In the genomic region with DNA sequence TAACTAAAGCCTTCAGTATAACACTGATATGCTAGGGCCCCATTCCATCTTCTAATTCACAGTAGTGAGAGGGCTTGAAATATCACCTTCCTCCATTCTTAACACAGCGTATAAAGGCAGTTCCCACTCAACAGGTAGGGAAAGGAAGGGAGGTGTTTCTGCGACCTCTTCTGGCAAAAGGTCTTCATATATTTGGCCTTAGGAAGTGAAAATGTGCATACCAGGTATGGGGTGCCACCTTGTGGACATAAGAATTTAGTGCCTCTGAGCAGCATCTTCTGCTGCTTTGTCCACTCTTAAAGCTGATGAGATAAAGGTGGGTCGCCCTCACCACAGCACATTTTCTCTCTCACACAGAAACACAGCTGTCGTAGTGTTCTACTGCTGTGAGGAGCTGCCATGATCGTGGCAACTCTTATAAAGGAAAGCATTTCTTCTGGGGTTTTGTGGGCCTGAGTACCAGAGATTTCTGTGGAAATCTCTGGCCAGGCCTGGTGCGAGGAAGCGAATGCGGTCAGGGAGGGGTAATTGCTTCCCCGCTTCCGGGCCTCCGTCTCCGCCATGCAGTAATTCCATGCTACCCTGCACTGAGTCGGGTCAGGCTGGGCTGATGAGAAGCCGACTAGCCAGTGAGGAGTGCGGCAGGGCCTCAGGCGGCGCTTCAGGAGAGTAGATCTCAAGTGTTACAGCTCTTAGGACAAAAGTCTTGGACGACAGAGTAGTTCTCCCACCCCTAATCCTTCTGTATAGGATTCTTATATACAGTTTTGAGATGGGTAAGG, we compare ENCODE assay signal across 8 mouse cellular contexts.
DNase-seq lines count a peak whose midpoint lies in the region; ATAC-seq lines count a peak whose summit lies in the region.

No protein-coding gene starts in this region.

- H3K36me3 ChIP-seq in hindbrain, embryonic 16.5 days (ENCODE audit: control insufficient read depth, insufficient read depth, low read length) = no peaks in the 10 kb centered on the region

- H3K4me1 ChIP-seq in hindbrain, embryonic 16.5 days (ENCODE audit: control insufficient read depth, insufficient read depth, low read depth, low read length) = no peaks in the 10 kb centered on the region; the same call in 1 of the 2 replicates

- H3K4me3 ChIP-seq in hindbrain, embryonic 16.5 days (ENCODE audit: low read length) = no peak overlapping the region

- no peaks in the 10 kb centered on the region for H3K27me3 ChIP-seq in hindbrain, embryonic 16.5 days (replicated peaks; ENCODE audit: control insufficient read depth, insufficient read depth, low read length)

- H3K27ac ChIP-seq in hindbrain, embryonic 16.5 days (ENCODE audit: low read depth, low read length) = no peak overlapping the region

- DNase-seq in T-cell, adult 2 months (ENCODE audit: low spot score) = peak; percentile 73
- peak; percentile 91 for DNase-seq in cerebellum, adult 9-10 months
- peak; percentile 59 to 68 for DNase-seq in frontal cortex, postnatal 10 days (ENCODE audit: low spot score in 2 of 2)
- peak; percentile 41 to 60 for DNase-seq in layer of hippocampus, postnatal 36 days
- DNase-seq in right cerebral cortex, postnatal 14 days = peak; percentile 49

- WGBS in hindbrain, embryonic 16.5 days = 44% methylated on average over 18 of the region's 18 CpGs

- peak overlapping the region; percentile 22; the same call in 1 of the 2 replicates for H3K9ac ChIP-seq in hindbrain, embryonic 16.5 days (ENCODE audit: low read depth, low read length)

- no peaks in the 10 kb centered on the region for H3K9me3 ChIP-seq in hindbrain, embryonic 16.5 days (ENCODE audit: control insufficient read depth, low read length)

- H3K4me2 ChIP-seq in hindbrain, embryonic 16.5 days (ENCODE audit: low read length) = no peak overlapping the region

- peak; percentile 85 for ATAC-seq in hindbrain, embryonic 16.5 days
- peak; percentile 92 for ATAC-seq in megakaryocyte, adult 5-6 weeks (ENCODE audit: poor library complexity, severe bottlenecking)
- ATAC-seq in erythroid progenitor cell, adult 5-6 weeks (replicated peaks; ENCODE audit: low FRiP score, poor library complexity, severe bottlenecking) = no peak; the same call in 1 of the 2 replicates
